Mouse (Mus musculus) embryonic facial prominence, embryonic 13.5 days (tissue): ENCODE measurements around the gene Atg2a. TPM values are rescaled to one million over a fixed set of nuclear protein-coding genes. Genes with fewer than 3 reads are reported as not detected.
"Not testable (repeated sequence)": the region's sequence is repeated elsewhere in the genome, so short reads cannot be mapped to it uniquely, and the experiment has no call there.

ENCODE experiments used
- ATAC-seq: fragments of 200-750 bp; cut with Nextera tagmentation; 2 replicates; pipeline ENCODE4 v1.8.0; 2017; ENCODE audit warnings: low read depth; ENCODE audit not compliant: insufficient number of reproducible peaks, insufficient read depth, low FRiP score, low TSS enrichment
- H3K27ac ChIP-seq: fragments of 300-500 bp; sonication (generic); 2 replicates; pipeline ENCODE4 v1.5.1; 2015; ENCODE audit warnings: moderate library complexity, mild to moderate bottlenecking, inconsistent platforms
- H3K27me3 ChIP-seq: fragments of 300-500 bp; sonication (generic); 2 replicates; pipeline ENCODE4 v1.6.1; 2015; ENCODE audit warnings: mild to moderate bottlenecking, inconsistent platforms
- H3K36me3 ChIP-seq: fragments of 300-500 bp; sonication (generic); 2 replicates; pipeline ENCODE4 v1.6.1; 2015; ENCODE audit warnings: mild to moderate bottlenecking, inconsistent platforms
- H3K4me1 ChIP-seq: fragments of 300-500 bp; sonication (generic); 2 replicates; pipeline ENCODE4 v1.6.1; 2015; ENCODE audit warnings: inconsistent platforms
- H3K4me2 ChIP-seq: fragments of 300-500 bp; sonication (generic); 2 replicates; pipeline ENCODE4 v1.6.1; 2015; ENCODE audit warnings: moderate library complexity, mild to moderate bottlenecking, inconsistent platforms
- H3K4me3 ChIP-seq: fragments of 300-500 bp; sonication (generic); 2 replicates; pipeline ENCODE4 v1.5.1; 2015; ENCODE audit warnings: mild to moderate bottlenecking, inconsistent platforms
- H3K9ac ChIP-seq: fragments of 300-500 bp; sonication (generic); 2 replicates; pipeline ENCODE4 v1.6.1; 2015; ENCODE audit warnings: mild to moderate bottlenecking, inconsistent platforms
- H3K9me3 ChIP-seq: fragments of 300-500 bp; sonication (generic); 2 replicates; pipeline ENCODE4 v1.6.1; 2016; ENCODE audit warnings: inconsistent platforms
- WGBS: fragments of 180-500 bp; shearing (Covaris S2); methylation state at CpG from one replicate; pipeline ENCODE4 v1.1.7; 2015; ENCODE audit warnings: mixed read lengths; 5-methylcytosine and 5-hydroxymethylcytosine counted together
- polyA plus RNA-seq: library from polyadenylated mRNA; unstranded; fragments of >200 nt; fragmentation: Nextera tagmentation; extraction: Ambion mirVana; gene quantifications from 2 replicates; pipeline ENCODE4 v1.2.1, GENCODE M21; 2015

Atg2a gene
- polyA plus RNA-seq, 1 experiment from 2014 or later = 10.5 TPM

- ATAC-seq = no peak
- Histone ChIP-seq H3K9ac (no peak overlapping the region), H3K4me3 (no peak overlapping the region), H3K36me3 (peaks cover 83% of the 10 kb centered on the region), H3K4me1 (peaks cover 10% of the 10 kb centered on the region; the same call in 1 of the 2 replicates), H3K4me2 (no peak overlapping the region), H3K9me3 (no peaks in the 10 kb centered on the region), H3K27ac (no peak overlapping the region), H3K27me3 (no peaks in the 10 kb centered on the region)
- WGBS = 92% methylated on average over 19 of the region's 19 CpGs
Measured at GRCm38 (mm10) chr19:6286434-6287401, 45.2 kb downstream of the Atg2a start.

GRCm38 (mm10) chr19:6288236-6288894 lies 46.9 kb downstream of the Atg2a start:
- no peak overlapping the region for H3K4me2 ChIP-seq
- WGBS = 56% methylated on average over 13 of the region's 13 CpGs
- H3K4me1 ChIP-seq = peaks cover 10% of the 10 kb centered on the region; the same call in 1 of the 2 replicates
- H3K27me3 ChIP-seq = no peaks in the 10 kb centered on the region
- no peak overlapping the region for H3K9ac ChIP-seq
- H3K9me3 ChIP-seq = no peaks in the 10 kb centered on the region
- peaks cover 76% of the 10 kb centered on the region for H3K36me3 ChIP-seq
- H3K4me3 ChIP-seq = no peak overlapping the region
- ATAC-seq = no peak
- no peak overlapping the region for H3K27ac ChIP-seq

- Histone ChIP-seq H3K36me3 (peaks cover 76% of the 10 kb centered on the region), H3K4me1 (peaks cover 10% of the 10 kb centered on the region; the same call in 1 of the 2 replicates), H3K9me3 (no peaks in the 10 kb centered on the region), H3K27me3 (no peaks in the 10 kb centered on the region), H3K4me3 (no peak overlapping the region), H3K4me2 (no peak overlapping the region), H3K9ac (no peak overlapping the region), H3K27ac (no peak overlapping the region)
- 92% methylated on average over 14 of the region's 14 CpGs for WGBS
- no peak for ATAC-seq
Measured at GRCm38 (mm10) chr19:6289696-6290238, 48.3 kb downstream of the Atg2a start.

- H3K9ac ChIP-seq, H3K9me3 ChIP-seq, ATAC-seq, H3K4me1 ChIP-seq, H3K4me2 ChIP-seq, H3K4me3 ChIP-seq, H3K27me3 ChIP-seq, H3K27ac ChIP-seq: not testable (repeated sequence)
- 96% methylated on average over 6 of the region's 6 CpGs for WGBS
- peaks cover 77% of the 10 kb centered on the region for H3K36me3 ChIP-seq
Measured at GRCm38 (mm10) chr19:6290720-6291116, 49.2 kb downstream of the Atg2a start.

- Histone ChIP-seq H3K9ac (peak overlapping the region; percentile 17; the same call in 1 of the 2 replicates), H3K4me2 (no peak overlapping the region), H3K9me3 (no peaks in the 10 kb centered on the region), H3K27ac (no peak overlapping the region), H3K27me3 (no peaks in the 10 kb centered on the region), H3K4me3 (no peak overlapping the region), H3K4me1 (peaks cover 10% of the 10 kb centered on the region; the same call in 1 of the 2 replicates), H3K36me3 (peaks cover 77% of the 10 kb centered on the region)
- 80% methylated on average over 10 of the region's 10 CpGs for WGBS
- no peak for ATAC-seq
Measured at GRCm38 (mm10) chr19:6291117-6291781, 49.8 kb downstream of the Atg2a start.

GRCm38 (mm10) chr19:6292262-6292661 lies 50.8 kb downstream of the Atg2a start:
- Histone ChIP-seq H3K4me1 (0 out of 2 replicates have a peak, but pooled peaks cover 6% of the 10 kb centered on the region), H3K4me2 (no peak overlapping the region), H3K27ac (no peak overlapping the region), H3K9me3 (no peaks in the 10 kb centered on the region), H3K36me3 (peaks cover 77% of the 10 kb centered on the region), H3K9ac (no peak overlapping the region), H3K27me3 (no peaks in the 10 kb centered on the region), H3K4me3 (no peak overlapping the region)
- WGBS = 91% methylated on average over 5 of the region's 5 CpGs
- no peak for ATAC-seq

GRCm38 (mm10) chr19:6294301-6294700 lies 52.8 kb downstream of the Atg2a start:
- H3K9me3 ChIP-seq = no peaks in the 10 kb centered on the region
- peaks cover 87% of the 10 kb centered on the region for H3K36me3 ChIP-seq
- H3K9ac ChIP-seq = no peak overlapping the region
- H3K4me2 ChIP-seq = no peak overlapping the region
- ATAC-seq = no peak
- no peak overlapping the region for H3K4me3 ChIP-seq
- no peak overlapping the region for H3K27ac ChIP-seq
- H3K27me3 ChIP-seq = no peaks in the 10 kb centered on the region
- WGBS = 92% methylated on average over 17 of the region's 17 CpGs
- no peaks in the 10 kb centered on the region for H3K4me1 ChIP-seq

- no peaks in the 10 kb centered on the region for H3K27me3 ChIP-seq
- WGBS = 87% methylated on average over 5 of the region's 5 CpGs
- H3K4me3 ChIP-seq = no peak overlapping the region
- H3K27ac ChIP-seq = no peak overlapping the region
- H3K4me1 ChIP-seq = no peaks in the 10 kb centered on the region
- no peak overlapping the region for H3K4me2 ChIP-seq
- no peaks in the 10 kb centered on the region for H3K9me3 ChIP-seq
- H3K9ac ChIP-seq = 0 out of 2 replicates have a peak overlapping the region, but pooled peaks have one; percentile 49
- peaks cover 87% of the 10 kb centered on the region for H3K36me3 ChIP-seq
- ATAC-seq = no peak
Measured at GRCm38 (mm10) chr19:6296551-6297210, 55.2 kb downstream of the Atg2a start.

GRCm38 (mm10) chr19:6297641-6298040 lies 56.2 kb downstream of the Atg2a start:
- Histone ChIP-seq H3K27ac (no peak overlapping the region), H3K9ac (no peak overlapping the region), H3K36me3 (peaks cover 79% of the 10 kb centered on the region), H3K4me2 (no peak overlapping the region), H3K4me3 (no peak overlapping the region), H3K9me3 (no peaks in the 10 kb centered on the region), H3K4me1 (peaks cover 7% of the 10 kb centered on the region), H3K27me3 (no peaks in the 10 kb centered on the region)
- 94% methylated on average over 9 of the region's 9 CpGs for WGBS
- ATAC-seq = no peak

- Histone ChIP-seq H3K9me3 (no peaks in the 10 kb centered on the region), H3K27me3 (no peaks in the 10 kb centered on the region), H3K4me3 (no peak overlapping the region), H3K4me2 (no peak overlapping the region), H3K27ac (no peak overlapping the region), H3K36me3 (peaks cover 71% of the 10 kb centered on the region), H3K4me1 (peaks cover 9% of the 10 kb centered on the region), H3K9ac (no peak overlapping the region)
- 67% methylated on average over 4 of the region's 4 CpGs for WGBS
- ATAC-seq = no peak
Measured at GRCm38 (mm10) chr19:6299003-6299402, 57.5 kb downstream of the Atg2a start.
